Mouse (Mus musculus) inflammation-experienced regulatory T-cells (primary cell): ENCODE measurements around the gene Il1rapl1. TPM values are rescaled to one million over a fixed set of nuclear protein-coding genes. Genes with fewer than 3 reads are reported as not detected.

Experiments
- polyA plus RNA-seq, 2 experiments: library from polyadenylated mRNA; unstranded; fragments of 100-300 nt; shearing (Covaris generic); gene quantifications; one replicate each; pipeline ENCODE4 v1.2.1; 2017

Il1rapl1 gene
- polyA plus RNA-seq, result under 1 TPM; 0.06 to 0.10 TPM

GRCm38 (mm10) chrX:88115609-88116073, at the start of gene Il1rapl1:
Il1rapl1 (minus strand) TSS chrX:88115645.

